Mouse (Mus musculus) c-Kit-positive CD71-positive TER-119-positive erythroid progenitor cells, embryonic 14.5 days (primary cell): ENCODE results near the gene Btbd6.

ENCODE experiments used
- DNase-seq: peaks from one replicate; pipeline ENCODE4 v3.0.0-alpha.2; 2013; ENCODE audit warnings: low spot score

Gene Btbd6

DNA sequence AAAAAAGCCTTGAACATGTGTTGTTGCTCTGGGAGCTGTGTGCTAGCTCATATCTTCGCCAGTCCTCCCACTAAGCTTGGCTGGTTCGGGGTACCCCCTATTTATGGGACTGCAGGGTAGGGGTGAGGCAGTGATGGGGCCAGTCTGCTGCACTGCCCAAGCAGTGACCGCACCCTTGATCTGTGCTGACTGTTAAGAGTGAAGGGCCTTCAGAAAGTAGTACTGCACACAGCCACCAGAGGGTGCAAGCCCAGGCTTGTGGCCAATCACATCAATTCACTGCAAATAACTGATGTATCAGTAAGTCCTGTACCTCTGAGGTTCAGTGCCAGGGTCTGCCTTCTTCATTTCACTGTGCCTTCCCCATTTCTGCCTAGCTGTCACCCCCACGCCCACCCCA lies 20.5 kb upstream of the Btbd6 start:
- DNase-seq = peak; percentile 74

DNA sequence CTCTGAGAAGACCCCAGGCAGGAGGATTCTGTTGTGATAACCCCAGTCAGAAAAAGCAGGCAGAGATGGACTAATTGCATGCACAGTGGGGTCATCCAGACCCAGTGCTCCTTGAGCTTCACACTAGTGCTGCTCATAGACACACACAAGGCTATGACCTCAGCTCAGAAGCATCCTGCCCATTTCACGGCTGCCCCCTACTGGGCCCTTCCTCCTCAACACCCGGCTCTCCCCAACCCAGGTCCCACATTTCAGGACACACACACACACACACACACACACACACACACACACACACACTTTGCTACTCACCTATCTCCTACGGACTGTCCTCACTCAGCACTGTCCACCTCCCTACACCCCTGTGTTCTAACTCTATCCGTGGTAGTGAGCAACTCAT lies 18.0 kb upstream of the Btbd6 start:
- DNase-seq = no peak

DNA sequence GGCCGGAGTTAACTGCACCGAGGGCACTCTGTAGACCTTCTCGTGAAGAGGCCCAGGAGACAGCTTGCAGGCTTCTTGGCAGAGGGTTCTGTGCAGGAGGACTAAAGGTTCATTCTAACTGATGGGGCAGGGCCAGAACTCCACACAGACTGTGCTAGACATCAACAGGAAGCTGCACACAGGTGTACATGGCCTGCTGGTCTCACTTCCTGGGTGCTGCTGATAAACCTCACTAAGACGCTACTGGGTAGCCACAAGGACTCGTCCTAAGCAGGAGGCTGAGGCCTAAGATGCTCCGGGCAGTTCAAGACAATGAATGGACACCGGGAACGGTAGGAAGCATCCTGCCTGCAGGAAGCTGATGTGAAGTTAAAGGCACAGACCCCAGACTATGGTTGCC lies 16.9 kb upstream of the Btbd6 start:
- DNase-seq = no peak

DNA sequence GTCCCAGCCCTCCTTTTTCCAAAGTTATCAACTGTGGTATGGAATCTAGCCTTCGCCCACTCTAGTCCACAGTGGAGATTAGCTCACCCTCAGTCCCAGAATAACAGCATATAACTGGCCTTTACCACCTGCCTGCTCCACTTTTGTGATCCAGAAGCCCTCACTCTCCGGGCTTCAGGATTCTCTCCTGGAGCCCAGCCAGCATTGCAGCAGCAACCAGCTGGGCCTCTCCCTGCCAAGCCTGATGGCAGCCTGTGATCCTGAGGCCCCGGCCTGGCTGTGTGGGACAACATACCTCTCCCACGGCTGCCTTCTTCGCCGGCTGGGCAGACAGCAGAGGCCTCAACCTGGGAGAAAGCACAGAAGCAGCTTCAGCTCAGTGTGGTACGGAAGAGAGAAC lies 14.9 kb upstream of the Btbd6 start:
- DNase-seq = no peak

DNA sequence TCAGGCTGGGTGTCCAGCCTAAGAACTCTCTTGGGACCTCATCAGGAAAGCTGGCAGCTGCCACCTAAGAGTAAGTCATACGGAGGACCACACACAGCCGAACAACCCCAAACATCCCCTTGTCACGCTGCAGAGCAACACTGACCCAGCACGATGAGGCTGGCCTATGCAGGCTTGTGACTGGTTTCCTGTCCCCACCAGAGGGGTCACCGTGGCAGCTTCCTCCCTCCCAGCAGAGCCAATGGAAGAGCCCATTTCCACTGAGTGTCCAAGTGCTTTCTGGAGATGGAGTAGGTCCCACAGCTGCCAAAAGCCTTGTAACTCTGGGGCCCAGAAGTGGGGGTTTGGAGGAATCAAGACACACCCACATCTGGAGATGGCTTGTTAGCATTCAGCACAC lies 14.4 kb upstream of the Btbd6 start:
- DNase-seq = no peak

DNA sequence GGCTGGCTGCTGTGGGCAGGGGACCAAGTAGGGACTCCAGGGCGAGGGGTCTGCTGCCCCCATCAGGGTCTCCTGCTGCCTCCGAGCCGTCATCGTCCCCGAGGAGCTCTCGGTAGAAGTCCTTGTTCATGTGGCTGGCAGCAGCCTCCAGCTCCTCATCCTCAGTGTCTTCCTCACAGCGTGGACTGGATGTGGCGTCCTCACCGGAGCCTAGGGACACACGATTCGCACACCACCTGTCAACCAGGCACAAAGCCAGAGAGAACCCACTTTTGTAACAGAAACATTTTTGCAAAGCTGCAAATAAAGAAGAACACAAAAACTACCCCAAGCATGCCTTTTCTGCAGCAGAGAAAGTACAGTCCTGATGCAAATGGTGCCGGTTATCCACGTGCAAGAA lies 10.5 kb upstream of the Btbd6 start:
- DNase-seq = no peak

DNA sequence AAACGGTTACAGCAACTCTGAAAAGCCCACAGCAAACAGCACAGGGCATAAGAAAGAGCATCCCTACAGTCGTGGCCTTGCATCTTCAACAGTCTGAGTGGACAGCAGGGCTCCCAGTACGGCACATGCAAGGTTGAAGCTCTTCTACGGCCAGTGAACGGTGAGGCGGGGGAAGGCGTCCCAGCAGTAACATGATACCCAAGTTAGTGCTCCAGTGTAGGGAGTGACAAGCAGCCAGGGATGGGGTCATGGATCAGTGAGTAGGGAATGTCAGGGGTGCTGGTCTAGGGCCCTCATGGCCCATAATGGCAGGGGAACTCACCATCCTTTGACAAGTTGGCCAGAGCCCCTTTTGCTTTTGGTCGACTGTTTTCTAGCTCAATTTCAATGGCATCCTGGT lies 7.3 kb upstream of the Btbd6 start:
- no peak for DNase-seq

DNA sequence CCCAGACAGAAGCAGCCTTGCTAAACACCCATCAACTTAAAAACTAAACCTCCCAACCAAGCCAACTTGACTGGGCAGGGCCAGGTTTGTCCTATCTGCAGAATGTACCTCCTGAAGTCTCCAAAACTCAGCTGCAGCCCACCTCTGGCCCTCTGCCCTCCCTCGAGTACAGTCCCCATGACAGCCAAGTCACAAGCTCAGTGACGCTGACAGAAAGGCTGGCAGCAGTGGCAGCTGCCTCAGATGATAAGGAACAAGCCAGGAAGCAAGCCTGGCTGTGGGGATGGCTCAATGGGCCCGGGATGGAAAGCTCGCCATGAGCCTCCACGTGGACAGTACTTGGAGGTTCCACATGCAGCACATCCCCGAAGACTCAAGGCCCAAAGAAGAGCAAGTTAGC lies 6.7 kb upstream of the Btbd6 start:
- no peak for DNase-seq

DNA sequence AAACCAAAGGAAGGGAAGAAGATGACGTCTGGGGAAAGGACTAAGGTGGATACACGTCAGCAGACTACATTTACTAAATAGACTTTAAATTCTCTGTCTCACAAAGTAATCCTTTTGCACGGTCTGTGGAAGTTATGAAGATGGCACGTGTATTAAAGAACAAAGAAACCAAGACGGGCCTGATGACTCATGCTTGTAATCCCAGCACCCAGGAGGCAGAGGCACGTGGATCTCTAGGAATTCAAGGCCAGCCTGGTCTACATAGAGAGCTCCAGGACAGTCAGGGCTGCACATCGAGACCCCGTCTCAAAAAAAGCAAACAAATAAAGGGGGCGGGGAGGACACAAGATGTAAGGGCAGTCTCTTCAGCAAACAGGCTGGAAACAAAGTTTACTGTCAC lies 1.5 kb upstream of the Btbd6 start:
- no peak for DNase-seq

DNA sequence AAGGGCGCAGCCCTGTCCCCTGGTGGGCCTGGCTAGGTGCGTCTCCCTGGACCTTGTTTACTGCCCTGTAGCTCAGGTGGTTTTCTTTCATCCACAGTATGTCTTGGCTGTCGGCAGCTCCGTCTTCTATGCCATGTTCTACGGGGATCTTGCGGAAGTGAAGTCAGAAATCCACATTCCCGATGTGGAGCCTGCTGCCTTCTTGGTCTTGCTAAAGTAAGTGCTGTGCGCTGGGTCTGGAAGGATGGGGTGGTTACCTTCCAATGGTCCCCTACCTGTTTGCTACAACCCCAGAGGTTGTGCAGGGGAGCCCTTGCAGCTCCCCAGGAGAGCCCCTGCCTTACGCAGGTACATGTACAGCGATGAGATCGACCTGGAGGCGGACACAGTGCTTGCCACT lies 874 bp downstream of the Btbd6 start:
- no peak for DNase-seq

DNA sequence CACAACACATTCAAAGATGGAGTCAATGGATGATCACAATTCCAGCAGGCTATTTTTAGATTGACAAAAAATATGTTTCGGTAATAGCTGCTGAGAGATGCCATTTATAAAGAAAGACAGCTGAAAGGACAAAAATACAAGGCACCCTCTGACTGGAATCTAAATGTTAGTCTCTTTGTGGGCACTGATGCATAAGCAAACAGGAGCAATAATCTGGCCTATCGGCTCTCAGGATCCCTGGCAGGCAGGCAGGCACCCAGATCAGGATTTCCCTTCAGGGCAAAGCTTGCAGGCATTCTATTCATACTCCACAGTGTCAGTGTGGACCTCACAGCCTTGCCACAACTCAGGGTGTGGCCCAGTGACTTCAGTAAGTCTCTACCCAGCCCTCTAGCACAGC lies 5.7 kb downstream of the Btbd6 start:
- no peak for DNase-seq

DNA sequence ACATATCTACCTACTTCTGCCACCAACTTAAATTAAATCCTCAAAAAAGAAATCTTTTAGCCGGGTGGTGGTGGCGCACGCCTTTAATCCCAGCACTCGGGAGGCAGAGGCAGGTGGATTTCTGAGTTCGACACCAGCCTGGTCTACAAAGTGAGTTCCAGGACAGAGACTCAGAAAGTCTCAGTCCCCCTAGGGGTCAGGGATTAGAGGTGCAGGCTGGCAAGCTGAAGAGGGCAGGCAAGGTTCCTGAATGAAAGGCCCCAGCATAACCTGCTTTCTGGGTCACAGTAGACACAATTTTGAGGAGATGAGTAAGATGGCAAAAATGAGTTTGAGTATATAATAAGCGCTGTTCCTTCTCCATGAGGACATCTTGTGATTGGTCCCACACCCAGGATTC lies 9.1 kb downstream of the Btbd6 start:
- DNase-seq = no peak

DNA sequence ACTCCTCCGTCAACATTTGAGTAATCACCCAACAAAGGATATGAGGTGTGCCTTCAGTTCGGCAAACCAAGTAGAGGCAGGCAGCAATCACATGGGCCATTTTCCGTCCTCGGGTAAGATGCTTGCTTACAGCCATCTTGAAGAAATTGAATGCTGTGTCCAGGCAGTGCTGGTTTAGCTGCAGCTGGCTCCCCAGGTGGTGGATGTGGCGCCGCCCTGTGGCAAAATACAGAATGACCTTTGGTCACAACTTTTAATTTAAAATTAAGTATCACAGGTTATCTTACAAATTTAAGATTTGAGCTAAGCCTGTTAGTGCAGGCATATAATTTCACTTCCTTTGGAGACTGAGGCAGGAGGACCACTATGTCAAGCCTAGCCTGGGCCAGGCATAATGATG lies 11.6 kb downstream of the Btbd6 start:
- DNase-seq = no peak

DNA sequence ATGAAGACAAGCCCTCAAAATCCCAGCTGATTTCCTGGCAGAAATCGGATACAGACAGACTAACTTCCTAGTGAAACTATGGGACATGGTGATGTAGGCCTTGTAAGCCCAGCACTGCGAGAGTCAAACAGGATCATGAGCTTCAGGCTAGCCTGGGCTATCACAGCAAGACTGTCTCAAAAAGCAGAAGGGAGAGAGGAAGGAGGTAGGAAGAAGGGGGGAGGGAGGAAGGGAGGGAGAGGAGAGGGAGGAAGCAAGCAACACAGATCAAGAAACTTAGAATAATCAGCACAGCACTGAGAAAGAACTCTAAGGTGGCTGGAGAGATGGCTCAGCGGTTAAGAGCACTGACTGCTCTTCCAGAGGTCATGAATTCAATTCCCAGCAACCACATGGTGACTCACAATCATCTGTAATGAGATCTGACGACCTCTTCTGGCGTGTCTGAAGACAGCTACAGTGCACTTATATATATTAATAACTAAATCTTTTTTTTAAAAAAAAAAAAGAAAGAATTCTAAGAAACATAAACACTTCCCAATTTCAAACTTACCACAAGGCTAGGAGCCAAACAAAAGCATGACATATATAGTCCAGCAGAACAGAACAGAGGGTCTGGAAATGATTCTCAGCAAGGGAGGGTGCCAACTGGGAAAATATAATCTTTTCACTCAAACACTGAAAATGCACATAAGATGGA lies 14.6 kb downstream of the Btbd6 start:
- DNase-seq = no peak

DNA sequence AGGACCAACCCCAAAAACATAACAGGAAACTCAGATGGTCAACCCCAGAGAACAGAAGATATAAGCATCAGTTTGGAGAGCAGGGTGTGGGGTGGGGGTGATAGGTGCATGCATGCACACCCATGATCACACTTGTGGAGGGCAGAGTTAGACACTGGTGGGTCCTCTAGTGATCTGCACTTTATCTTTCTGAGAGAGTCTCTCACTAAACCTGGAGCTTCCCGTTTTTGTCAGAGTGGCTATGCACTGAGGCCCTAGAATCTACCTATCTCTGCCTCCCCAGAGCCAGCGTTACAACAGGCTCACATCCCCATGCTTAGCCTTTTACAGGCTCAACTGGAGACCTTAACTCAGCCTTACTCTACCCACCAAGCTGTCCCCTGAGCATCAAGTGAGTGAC lies 15.2 kb downstream of the Btbd6 start:
- DNase-seq = no peak

DNA sequence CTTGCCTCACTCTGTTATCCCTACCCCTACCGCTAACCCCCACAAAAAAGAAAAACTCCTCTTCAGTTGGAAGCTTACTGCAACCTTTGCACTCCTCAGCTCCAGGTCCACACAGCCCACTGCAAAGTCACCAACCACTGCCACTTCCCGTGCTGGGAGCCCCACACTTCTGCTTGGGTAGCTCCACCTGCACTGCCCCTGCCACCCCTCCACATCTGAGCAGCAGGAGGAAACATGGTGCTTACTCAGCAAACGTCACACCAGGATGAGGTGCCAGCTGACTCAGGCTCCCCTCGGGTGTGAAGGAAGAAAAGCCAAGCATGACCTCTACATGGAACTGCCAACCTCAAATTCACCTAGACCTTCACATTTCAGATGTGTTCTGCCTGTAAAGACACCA lies 17.9 kb downstream of the Btbd6 start:
- DNase-seq = no peak

DNA sequence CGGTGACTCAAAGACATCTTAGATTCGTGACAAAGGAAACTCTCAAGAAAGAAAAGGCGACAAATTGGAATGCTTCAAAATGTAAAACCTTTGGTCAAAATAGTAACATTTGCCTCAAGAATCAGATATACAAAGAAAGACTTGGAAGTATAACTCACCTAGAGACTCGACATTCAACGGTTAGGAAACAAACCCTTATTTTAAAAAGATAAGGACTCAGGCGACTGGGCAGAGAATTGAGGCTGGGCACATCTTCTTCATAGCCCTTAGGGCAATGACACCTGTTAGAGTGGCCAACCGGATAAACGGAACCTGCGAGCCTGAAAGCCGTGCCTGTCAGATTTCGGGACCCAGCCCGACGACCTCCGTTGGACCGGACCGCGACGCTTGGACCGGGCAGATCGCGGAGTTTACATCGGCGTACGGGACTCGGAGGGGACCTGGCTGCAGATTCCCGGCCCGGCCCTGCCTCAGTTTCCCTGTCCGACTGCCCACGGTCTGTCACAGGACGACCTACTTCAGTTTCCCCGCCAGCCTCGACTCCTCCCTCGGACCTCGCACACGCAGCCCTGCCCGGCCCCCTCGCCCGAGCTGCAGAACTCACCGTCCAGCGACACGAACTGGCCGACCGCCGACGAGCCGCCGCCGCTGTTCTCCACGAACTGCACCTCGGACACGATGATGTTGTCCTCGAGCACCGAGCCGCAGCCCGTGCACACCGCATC lies 23.4 kb downstream of the Btbd6 start:
- no peak for DNase-seq

DNA sequence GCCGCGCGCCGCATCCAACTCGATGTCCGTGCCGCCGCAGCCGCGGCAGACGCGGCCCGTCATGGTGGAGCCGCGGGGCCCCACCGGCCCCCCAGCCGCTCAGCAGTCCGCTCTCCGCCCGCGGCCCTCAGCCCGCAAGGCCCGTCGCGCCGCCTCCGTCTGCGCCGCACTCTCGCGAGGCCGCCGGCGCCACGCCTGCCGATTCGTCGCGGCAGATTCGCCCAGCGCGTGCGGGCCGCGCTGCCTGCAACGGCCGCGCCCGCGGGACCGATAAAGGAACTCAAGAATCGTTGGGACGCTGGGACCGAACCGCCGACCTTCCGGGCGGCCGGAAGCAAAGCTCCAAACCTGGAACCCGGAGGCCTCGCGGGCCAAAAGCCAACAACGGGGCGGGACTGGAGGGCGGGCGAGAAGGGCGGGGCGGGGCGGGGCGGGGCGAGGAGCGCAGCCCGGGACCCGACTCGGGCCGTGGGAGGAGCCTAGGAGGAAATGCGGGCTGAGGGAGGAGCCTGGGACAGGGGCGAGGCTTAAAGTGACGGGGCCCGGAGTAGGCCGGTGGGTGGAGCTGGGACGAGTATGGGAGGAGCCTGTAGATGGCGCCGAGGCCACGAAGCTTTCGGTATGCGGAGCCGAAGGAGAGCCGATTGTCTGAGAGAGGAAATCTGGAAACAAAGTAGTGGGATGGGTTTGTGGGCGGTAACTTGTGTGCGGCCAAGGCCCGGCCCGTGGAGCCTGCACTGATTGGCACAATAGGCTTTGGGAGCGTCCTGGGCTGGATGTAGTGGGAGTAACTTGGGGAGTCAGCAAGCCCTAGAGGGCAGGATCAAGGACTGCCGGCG lies 24.2 kb downstream of the Btbd6 start, which contains the start of gene Brf1:
Gene Brf1 (minus strand): TSS at position 411 of the 839 bp plus-strand sequence.
- peak; percentile 98 for DNase-seq

DNA sequence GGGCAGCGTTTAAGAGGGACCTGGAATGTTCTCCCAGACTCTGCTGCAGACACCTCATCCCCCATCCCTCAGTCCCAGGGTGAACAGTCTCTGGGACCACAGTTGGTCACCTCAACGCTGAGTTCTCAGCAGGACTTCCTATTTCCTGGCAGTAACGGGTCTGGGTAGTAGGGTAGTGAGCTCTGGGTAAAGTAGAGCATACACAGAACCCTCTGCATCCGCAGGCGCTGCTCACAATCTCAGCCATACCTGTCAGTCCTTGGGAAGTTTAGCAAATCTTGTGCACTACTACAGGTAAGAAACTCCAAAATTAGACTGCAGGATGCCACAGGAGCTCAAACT lies 24.8 kb downstream of the Btbd6 start:
- DNase-seq = no peak

DNA sequence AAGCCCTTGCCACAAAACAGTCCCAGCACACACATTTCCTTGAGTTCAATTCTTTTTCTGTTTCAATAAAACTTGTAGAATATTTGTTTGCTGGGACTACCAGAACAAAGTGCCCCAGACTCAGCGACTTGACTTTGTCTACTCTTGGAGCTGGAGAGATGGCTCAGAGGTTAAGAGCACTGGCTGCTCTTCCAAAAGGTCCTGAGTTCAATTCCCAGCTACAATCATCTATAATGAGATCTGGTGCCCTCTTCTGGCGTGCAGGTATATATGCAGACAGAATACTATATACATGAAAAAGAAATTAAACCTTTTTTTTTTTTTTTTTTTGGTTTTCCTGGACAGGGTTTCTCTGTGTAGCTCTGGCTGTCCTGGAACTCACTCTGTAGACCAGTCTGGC lies 26.4 kb downstream of the Btbd6 start:
- no peak for DNase-seq

DNA sequence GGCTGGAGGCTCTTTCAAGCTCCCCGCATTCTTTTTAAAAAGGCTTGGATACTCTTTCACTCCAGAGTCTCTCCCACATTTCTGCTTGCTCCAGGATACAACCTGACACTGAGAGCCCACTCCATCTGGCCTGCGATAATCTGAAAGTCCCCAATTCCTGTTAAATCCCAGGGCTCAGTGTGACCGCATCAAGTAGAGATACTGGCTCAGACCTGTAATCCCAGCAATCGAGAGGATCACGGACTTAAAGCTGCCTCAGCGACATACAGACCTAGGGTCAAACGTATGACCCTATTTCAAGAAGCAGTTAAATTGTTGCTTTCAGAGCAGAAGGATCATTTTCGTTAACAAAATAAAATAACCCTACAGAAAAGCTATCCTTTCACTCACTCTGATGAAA lies 27.7 kb downstream of the Btbd6 start:
- DNase-seq = no peak

DNA sequence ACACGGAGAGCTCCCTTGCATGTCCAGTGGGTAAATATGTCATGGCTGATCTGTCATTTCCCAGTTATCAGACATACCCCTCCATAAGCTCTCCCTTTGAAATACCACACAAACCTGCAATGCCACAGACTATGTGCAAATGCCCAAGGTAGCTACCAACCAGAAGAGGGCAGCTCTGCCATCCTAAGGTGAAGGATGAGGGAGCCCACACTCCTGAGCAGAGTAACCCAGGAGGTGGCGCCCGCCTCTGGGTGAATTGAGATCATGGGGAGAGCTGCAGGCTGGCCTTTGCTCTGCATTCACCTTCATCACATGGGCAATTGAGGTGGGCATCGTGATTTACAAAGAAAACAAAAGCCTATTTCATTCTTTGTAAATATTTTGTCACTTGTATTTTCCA lies 28.7 kb downstream of the Btbd6 start:
- peak; percentile 43 for DNase-seq

DNA sequence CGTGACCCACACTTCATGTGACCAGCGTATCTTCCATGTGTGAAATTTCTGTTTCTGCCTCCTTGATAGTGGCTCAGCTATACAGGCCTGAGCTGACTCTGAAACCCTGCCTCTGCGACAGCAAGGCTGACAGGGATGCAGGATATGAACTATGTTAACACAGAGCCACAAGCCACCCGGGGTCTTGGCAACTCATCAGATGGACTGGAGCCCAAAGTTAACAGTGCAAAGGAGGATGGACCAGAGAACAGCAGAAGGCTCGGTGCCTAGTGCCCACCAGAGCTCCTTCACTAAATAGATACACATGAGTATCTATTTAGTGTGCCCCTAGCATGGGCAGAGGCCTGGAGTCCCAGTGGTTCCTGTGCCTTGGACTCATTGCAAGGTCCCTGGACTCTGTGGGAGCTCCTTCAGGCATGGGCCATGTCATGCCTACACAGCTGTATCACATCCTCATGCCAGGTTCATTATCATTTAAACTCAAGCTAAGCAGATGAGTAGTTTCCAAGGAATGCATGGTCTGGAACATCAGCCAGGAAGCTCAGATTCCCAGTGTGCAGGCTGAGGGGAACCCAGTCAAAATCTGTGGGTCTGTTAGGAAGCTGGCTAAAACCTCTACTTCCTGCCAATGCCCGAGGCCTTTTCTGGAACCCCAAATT lies 35.5 kb downstream of the Btbd6 start:
- DNase-seq = no peak
